Mouse (Mus musculus) frontal cortex, postnatal 14 days (tissue): ENCODE results near the gene Matn4.
A peak's percentile ranks its signal among the peaks of the same experiment; 100 is the strongest.

Source experiments
- DNase-seq, 2 experiments: peaks; one replicate each; pipeline ENCODE4 v3.0.0; 2022; ENCODE audit warnings: low spot score in 2 of 2

The Matn4 gene

GRCm38 (mm10) chr2:164436215-164436913 lies 31.4 kb upstream of the Matn4 start:
- DNase-seq: peak in 1 of 2 experiments; percentile 27

DNA sequence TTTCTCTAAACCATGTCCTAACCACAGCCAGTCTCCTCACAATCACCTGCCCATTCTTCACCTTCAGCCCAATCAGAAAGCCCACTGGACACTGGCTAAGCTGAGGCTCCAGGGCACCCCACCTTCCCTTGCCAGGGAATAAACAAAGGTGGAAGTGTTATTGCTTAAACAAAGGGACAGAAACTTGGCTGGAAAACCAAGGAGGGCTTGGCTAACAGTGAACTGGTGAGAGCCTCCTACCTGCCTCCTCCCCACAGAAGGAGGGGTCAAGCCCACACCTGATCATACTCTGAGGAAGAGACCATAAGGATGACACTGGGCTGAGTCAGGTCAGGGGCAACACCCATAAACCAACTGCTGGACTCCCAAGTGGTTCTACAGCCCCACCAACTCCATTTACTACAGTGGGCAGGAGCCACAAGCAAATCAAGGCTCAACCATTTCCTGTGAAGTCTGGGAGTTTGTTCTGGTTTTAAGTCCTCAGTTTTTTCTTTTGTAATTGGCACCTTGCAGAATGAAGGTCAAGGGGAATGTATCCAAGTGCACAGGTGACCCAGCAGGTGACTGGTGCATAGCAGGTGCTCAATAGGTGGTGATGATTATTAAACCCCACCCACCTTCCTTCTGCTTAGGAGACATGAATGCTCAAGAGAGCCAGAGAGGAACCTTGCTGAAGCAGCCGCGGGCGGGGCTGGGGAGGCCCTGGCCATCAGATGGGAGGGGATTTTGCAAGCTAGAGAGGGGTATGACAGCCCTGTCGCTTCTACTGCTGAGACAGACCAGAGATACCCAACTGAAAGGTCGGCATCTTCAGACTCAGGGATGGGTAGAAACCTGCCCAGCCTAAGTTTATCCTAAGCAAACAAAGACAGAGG lies 30.5 kb upstream of the Matn4 start:
- no peak for DNase-seq

GRCm38 (mm10) chr2:164434681-164435080 lies 29.7 kb upstream of the Matn4 start:
- DNase-seq: no peak

GRCm38 (mm10) chr2:164433278-164433895 lies 28.4 kb upstream of the Matn4 start:
- no peak for DNase-seq

GRCm38 (mm10) chr2:164432541-164433191 lies 27.7 kb upstream of the Matn4 start:
- no peak for DNase-seq

GRCm38 (mm10) chr2:164431676-164432465 lies 26.9 kb upstream of the Matn4 start:
- no peak for DNase-seq

DNA sequence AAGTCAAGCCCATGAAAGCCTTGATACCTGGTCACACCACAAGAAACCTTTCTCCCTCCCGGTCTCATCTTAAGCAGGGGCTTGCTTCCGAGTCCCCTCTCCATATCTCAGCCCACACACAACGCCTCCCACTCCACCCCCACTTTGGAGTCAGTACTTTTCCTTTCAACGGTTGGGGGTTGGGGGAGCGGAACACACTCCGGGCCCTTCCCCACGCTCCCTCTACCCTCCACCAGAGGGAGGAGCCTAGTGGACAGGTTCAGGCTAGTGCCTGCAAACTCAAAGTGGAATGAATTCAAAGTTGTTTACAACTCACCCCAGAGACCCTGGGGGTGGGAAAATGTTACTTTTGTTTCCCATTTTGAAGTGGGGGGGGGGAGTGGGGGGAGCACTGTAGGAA lies 25.7 kb upstream of the Matn4 start:
- DNase-seq: no peak

DNA sequence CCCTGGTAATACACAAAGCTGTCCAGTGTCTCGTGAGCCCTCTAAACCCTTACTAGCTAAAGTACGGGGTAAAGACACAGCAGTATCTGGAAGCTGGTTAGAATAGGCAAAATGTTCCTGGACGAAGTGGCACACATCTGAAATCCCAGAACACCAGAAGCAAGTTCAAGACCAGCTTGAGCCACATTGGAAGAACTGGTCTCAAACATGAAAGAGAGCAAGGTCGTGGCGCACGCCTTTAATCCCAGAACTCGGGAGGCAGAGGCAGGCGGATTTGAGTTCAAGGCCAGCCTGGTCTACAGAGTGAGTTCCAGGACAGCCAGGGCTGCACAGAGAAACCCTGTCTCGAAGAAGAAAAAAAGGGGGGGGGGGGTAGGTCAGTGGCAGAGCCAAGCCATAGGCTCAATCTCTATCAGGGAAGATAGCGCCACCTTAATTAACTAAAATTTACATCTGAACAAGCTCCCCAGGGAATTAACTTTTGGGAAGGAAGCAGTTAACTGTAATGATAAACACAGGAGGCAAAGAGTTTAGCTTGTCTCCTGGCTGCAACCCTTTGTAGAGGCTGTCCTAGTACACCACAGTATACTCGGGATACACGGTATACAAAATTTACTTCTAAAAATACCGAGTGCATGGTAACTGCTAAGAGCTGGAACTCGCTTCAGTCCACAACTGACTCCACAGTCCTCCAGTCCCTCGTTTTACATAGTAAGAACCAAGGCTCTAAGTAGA lies 25.1 kb upstream of the Matn4 start:
- DNase-seq: no peak

- DNase-seq: no peak
Measured at GRCm38 (mm10) chr2:164428451-164428850, 23.5 kb upstream of the Matn4 start.

GRCm38 (mm10) chr2:164426952-164427351 lies 22.0 kb upstream of the Matn4 start:
- DNase-seq: no peak

GRCm38 (mm10) chr2:164426121-164426520 lies 21.2 kb upstream of the Matn4 start:
- no peak for DNase-seq

GRCm38 (mm10) chr2:164425401-164425800 lies 20.4 kb upstream of the Matn4 start:
- DNase-seq: no peak

- DNase-seq: no peak
Measured at GRCm38 (mm10) chr2:164424406-164424805, 19.4 kb upstream of the Matn4 start.

- no peak for DNase-seq
Measured at GRCm38 (mm10) chr2:164423464-164423863, 18.5 kb upstream of the Matn4 start.

GRCm38 (mm10) chr2:164422675-164423393 lies 17.9 kb upstream of the Matn4 start:
- DNase-seq: no peak

GRCm38 (mm10) chr2:164421979-164422378 lies 17.0 kb upstream of the Matn4 start:
- no peak for DNase-seq

- DNase-seq: no peak
Measured at GRCm38 (mm10) chr2:164421306-164421705, 16.3 kb upstream of the Matn4 start.

DNA sequence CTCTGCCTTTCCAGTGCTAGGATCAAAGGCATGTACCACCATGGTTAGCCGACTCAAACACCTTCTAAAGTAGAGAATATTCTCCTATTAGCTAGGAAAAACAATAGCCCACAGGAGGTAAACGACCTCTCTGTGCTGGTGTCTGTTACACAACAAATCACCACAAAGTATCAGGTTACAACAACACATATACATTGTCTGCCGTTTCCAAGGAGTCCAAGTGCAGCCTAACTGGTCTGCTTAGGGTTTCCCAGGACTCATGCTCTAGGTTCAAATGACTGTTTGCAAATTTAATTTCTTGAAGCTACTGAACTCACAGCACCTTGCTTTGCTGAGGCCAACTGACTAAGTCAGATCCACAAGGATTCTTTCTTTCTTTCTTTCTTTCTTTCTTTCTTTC lies 14.5 kb upstream of the Matn4 start:
- DNase-seq: no peak

- no peak for DNase-seq
Measured at GRCm38 (mm10) chr2:164418308-164418875, 13.4 kb upstream of the Matn4 start.

GRCm38 (mm10) chr2:164417198-164417597 lies 12.2 kb upstream of the Matn4 start:
- DNase-seq: no peak
